Mouse (Mus musculus): ENCODE measurements at regions not wholly inside any gene's neighbourhood (a gene's known extent, or its start where the extent isn't known, plus 50 kb on each side); places are given as distances from the start of the nearest gene placed in this dataset.

DNA sequence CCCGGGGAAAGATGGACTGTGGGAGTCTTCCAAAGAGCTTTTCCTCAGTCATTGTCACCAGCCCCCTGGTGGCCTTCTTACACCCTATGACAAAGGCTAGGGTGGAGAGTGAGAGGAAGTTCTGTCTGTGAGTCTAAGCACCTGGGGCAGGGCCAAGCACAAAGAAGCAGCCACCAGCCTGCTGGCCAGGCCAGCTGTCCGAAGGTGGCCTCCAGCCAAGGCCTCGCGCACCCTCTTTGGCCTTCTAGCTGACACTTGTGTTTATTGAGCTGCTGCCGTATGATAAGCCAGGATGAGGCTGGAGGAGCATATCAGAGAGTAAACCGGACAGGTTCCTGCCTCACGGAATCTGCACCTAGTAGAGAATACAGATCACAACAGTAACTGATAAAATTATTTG is 99.0 kb upstream of the Cacna1e start:
- H3K27ac ChIP-seq, result no peak overlapping the region
- no peak overlapping the region for H3K4me3 ChIP-seq (replicated peaks)
- ATAC-seq (ENCODE audit: low FRiP score), result no peak
- H3K4me1 ChIP-seq, result peaks cover 9% of the 10 kb centered on the region; the same call in 1 of the 2 replicates
- H3K9me3 ChIP-seq, result no peaks in the 10 kb centered on the region
- H3K36me3 ChIP-seq (replicated peaks), result no peaks in the 10 kb centered on the region
- 89% methylated on average over 7 of the region's 7 CpGs for WGBS
- no peak overlapping the region for H3K9ac ChIP-seq
- H3K4me2 ChIP-seq, result no peak overlapping the region
- no peaks in the 10 kb centered on the region for H3K27me3 ChIP-seq

DNA sequence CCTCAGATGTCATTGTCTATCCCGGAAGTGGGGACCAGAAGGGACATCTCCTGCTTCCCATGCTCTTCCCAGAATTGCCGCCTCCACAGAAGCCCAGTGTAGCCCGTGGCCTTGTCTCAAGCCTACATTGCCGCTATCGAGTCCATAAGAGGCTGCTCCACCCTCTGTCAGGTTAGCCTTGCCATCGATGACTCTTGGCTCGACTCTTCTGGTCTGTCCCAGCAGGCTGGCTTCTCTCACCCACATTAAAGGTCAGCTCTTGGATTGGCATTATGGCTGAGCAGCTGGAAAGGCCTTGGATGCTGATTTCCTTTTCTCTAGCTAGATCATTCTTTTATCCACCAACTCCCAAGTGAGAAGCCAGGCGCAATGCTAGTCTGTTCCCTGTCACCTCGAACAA is 98.5 kb upstream of the Cacna1e start:
- WGBS, result 91% methylated on average over 9 of the region's 9 CpGs
- H3K9ac ChIP-seq, result no peak overlapping the region
- peaks cover 9% of the 10 kb centered on the region; the same call in 1 of the 2 replicates for H3K4me1 ChIP-seq
- ATAC-seq (ENCODE audit: low FRiP score), result no peak
- H3K9me3 ChIP-seq, result no peaks in the 10 kb centered on the region
- no peaks in the 10 kb centered on the region for H3K36me3 ChIP-seq (replicated peaks)
- no peak overlapping the region for H3K4me2 ChIP-seq
- H3K27ac ChIP-seq, result no peak overlapping the region
- 0 out of 2 replicates have a peak, but pooled peaks cover under 1% of the 10 kb centered on the region for H3K27me3 ChIP-seq
- H3K4me3 ChIP-seq (replicated peaks), result no peak overlapping the region

DNA sequence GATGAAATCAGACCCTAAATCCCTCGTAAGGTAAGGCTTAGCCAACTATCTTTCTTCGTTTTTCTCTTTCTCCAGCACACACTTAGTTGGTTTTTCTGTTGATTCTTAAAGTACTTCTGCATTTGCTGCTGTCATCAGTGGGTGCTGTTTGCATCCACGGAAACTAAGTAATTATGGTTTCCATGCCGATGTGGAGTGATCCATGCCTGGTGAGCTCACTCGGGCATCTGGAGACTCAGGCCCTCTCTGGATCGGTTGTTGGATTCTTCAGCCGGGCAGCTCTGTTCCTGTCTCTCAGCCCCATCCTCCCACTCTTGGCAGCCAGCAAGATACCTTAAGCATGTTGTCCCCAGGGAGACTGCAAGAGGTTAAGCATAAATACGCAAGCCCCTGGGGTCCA is 97.4 kb upstream of the Cacna1e start:
- Histone ChIP-seq H3K27me3 (0 out of 2 replicates have a peak, but pooled peaks cover 2% of the 10 kb centered on the region), H3K36me3 (replicated peaks) (no peaks in the 10 kb centered on the region), H3K27ac (no peak overlapping the region), H3K9ac (no peak overlapping the region), H3K4me1 (peaks cover 9% of the 10 kb centered on the region; the same call in 1 of the 2 replicates), H3K9me3 (no peaks in the 10 kb centered on the region), H3K4me2 (no peak overlapping the region), H3K4me3 (replicated peaks) (no peak overlapping the region)
- 83% methylated on average over 8 of the region's 8 CpGs for WGBS
- no peak for ATAC-seq (ENCODE audit: low FRiP score)

DNA sequence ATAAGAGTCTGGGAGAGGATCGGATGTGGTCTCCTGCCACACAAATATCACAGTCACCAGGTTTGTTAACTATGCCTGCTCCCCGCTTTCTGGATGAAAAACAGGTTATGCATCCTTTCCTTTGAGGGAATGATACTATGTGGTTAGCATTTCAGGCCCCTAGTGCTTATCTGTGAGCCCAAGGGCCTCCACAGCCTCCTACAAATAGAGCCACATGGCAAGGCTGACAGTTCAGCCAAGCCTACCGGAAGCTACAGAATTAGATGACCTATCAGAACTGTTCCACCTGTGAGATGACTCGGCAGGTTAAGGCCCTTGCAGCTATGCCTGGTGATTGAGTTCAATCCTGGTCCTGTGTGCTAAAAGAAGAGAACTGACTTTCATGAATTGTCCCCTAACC is 91.4 kb upstream of the Cacna1e start:
- Histone ChIP-seq H3K36me3 (replicated peaks) (no peaks in the 10 kb centered on the region), H3K4me3 (replicated peaks) (no peak overlapping the region), H3K9ac (no peak overlapping the region), H3K4me1 (peaks cover 9% of the 10 kb centered on the region; the same call in 1 of the 2 replicates), H3K9me3 (0 out of 2 replicates have a peak, but pooled peaks cover 4% of the 10 kb centered on the region), H3K27ac (no peak overlapping the region), H3K27me3 (0 out of 2 replicates have a peak, but pooled peaks cover 2% of the 10 kb centered on the region), H3K4me2 (no peak overlapping the region)
- WGBS, result 90% methylated on average over 4 of the region's 4 CpGs
- no peak for ATAC-seq (ENCODE audit: low FRiP score)

DNA sequence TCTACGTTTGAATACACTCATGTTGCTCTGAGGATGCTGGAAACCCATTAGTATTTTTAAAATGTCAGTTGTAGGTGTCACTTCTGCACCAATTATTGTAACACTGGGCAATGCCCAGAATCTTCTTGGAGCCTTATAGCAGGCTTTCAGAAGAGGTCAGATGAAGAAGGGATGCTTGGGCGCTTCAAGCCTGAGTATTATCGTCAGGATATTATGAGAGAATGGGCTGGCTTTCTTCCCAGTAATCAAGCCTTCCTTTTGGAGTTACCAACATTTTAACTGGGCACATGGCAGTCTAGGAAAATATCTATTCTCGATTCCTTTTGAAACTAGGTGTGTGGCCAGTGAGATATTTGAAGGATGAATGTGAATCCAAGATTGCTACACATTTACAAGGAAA is 77.0 kb upstream of the Cacna1e start:
- Histone ChIP-seq H3K4me1 (no peaks in the 10 kb centered on the region), H3K27ac (no peak overlapping the region), H3K36me3 (replicated peaks) (no peaks in the 10 kb centered on the region), H3K4me2 (no peak overlapping the region), H3K4me3 (replicated peaks) (no peak overlapping the region), H3K9ac (no peak overlapping the region), H3K27me3 (no peaks in the 10 kb centered on the region; the same call in 1 of the 2 replicates), H3K9me3 (no peaks in the 10 kb centered on the region)
- no peak for ATAC-seq (ENCODE audit: low FRiP score)
- 81% methylated on average over 4 of the region's 4 CpGs for WGBS

DNA sequence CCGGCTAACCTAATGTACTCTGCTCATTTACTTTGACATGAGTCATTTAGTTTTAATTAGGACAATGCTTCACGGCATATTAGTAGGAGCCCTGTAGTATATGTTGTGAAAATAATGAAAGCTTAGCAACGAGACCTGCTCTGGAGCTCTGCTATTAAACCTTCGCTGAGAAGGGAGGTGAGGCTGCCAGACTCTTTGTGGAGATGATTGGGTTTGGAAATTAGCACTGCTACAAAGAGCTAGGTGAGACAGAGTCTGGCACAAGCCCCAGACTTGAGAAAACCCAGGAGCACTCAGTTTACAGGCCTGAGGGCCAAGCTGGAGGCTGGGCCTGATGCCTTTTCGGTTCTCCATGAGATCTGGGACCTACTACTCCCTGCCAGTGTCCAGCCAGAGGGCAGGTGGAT is 72.3 kb upstream of the Cacna1e start:
- Histone ChIP-seq H3K27ac (no peak overlapping the region), H3K4me2 (no peak overlapping the region), H3K4me1 (no peaks in the 10 kb centered on the region; the same call in 1 of the 2 replicates), H3K36me3 (replicated peaks) (no peaks in the 10 kb centered on the region), H3K9me3 (no peaks in the 10 kb centered on the region), H3K9ac (no peak overlapping the region), H3K27me3 (peaks cover 26% of the 10 kb centered on the region; the same call in 1 of the 2 replicates), H3K4me3 (replicated peaks) (no peak overlapping the region)
- 44% methylated on average over 5 of the region's 5 CpGs for WGBS
- peak; percentile 61; the same call in 1 of the 2 replicates for ATAC-seq (ENCODE audit: low FRiP score)

DNA sequence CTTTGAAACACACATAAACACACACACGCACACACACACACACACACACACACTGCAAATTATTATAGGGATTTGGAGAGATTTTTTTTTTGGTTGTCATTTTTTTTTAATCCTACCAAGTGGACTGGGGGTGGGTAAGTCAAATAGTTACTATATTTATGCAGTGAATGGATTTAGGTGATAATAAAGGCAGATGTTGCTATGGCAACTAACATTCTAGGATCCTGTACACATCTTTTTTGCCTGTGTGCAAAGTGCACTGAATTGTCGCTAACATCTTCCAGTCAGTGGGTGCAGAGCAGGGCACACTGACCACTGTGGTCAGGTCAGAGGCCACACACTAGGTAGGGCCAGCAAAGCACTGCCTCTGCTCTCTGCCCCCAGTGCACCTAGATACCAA is 68.4 kb upstream of the Cacna1e start:
- Histone ChIP-seq H3K9ac (no peak overlapping the region), H3K27ac (no peak overlapping the region), H3K4me1 (no peaks in the 10 kb centered on the region; the same call in 1 of the 2 replicates), H3K36me3 (replicated peaks) (no peaks in the 10 kb centered on the region), H3K27me3 (peaks cover 26% of the 10 kb centered on the region; the same call in 1 of the 2 replicates), H3K4me2 (no peak overlapping the region), H3K4me3 (replicated peaks) (no peak overlapping the region), H3K9me3 (no peaks in the 10 kb centered on the region)
- 76% methylated on average over 2 of the region's 2 CpGs for WGBS
- ATAC-seq (ENCODE audit: low FRiP score), result no peak
